Mouse (Mus musculus) liver, embryonic 16.5 days (tissue): ENCODE data around the gene Rab11fip3. TPM values are rescaled to one million over a fixed set of nuclear protein-coding genes. Genes with fewer than 3 reads are reported as not detected.
A peak's percentile ranks its signal among the peaks of the same experiment; 100 is the strongest.
"Not testable (repeated sequence)": the region's sequence is repeated elsewhere in the genome, so short reads cannot be mapped to it uniquely, and the experiment has no call there.

Experiments used
- ATAC-seq: fragments of 200-750 bp; cut with Nextera tagmentation; 2 replicates; pipeline ENCODE4 v1.8.0; 2017; ENCODE audit warnings: low read depth, mild to moderate bottlenecking, moderate number of reproducible peaks, moderate library complexity
- H3K27ac ChIP-seq: fragments of 300-500 bp; sonication (generic); 2 replicates; pipeline ENCODE4 v1.5.1; 2014; ENCODE audit warnings: mild to moderate bottlenecking, low read length
- H3K27me3 ChIP-seq: fragments of 300-500 bp; sonication (generic); 2 replicates; pipeline ENCODE4 v1.6.1; 2014; ENCODE audit warnings: low read depth, low read length, mixed read lengths; ENCODE audit not compliant: control insufficient read depth, insufficient read depth
- H3K36me3 ChIP-seq: fragments of 300-500 bp; sonication (generic); 2 replicates; pipeline ENCODE4 v1.6.1; 2014; ENCODE audit warnings: mild to moderate bottlenecking; ENCODE audit not compliant: control insufficient read depth, insufficient read depth
- H3K4me1 ChIP-seq: fragments of 300-500 bp; sonication (generic); 2 replicates; pipeline ENCODE4 v1.6.1; 2014; ENCODE audit warnings: low read depth, low read length, mixed read lengths; ENCODE audit not compliant: control insufficient read depth
- H3K4me2 ChIP-seq: fragments of 300-500 bp; sonication (generic); 2 replicates; pipeline ENCODE4 v1.6.1; 2014; ENCODE audit warnings: low read depth, low read length, mixed read lengths
- H3K4me3 ChIP-seq: fragments of 300-500 bp; sonication (generic); 2 replicates; pipeline ENCODE4 v1.5.1; 2014; ENCODE audit warnings: low read depth, mild to moderate bottlenecking, low read length
- H3K9ac ChIP-seq: fragments of 300-500 bp; sonication (generic); 2 replicates; pipeline ENCODE4 v1.6.1; 2014; ENCODE audit warnings: low read depth, low read length
- H3K9me3 ChIP-seq: fragments of 300-500 bp; sonication (generic); replicated peaks from 2 replicates; pipeline ENCODE4 v1.6.1; 2016; ENCODE audit warnings: low read length; ENCODE audit not compliant: control insufficient read depth
- WGBS: fragments of 180-500 bp; shearing (Covaris S2); extraction: QIAGEN DNeasy Blood & Tissue Kit; methylation state at CpG from one replicate; pipeline ENCODE4 v1.1.7; 2014; ENCODE audit not compliant: insufficient replicate concordance; 5-methylcytosine and 5-hydroxymethylcytosine counted together
- polyA plus RNA-seq: library from polyadenylated mRNA; unstranded; fragments of >200 nt; fragmentation: Nextera tagmentation; extraction: Ambion mirVana; gene quantifications from 2 replicates; pipeline ENCODE4 v1.2.1, GENCODE M21; 2015

Gene Rab11fip3
- polyA plus RNA-seq, 1 experiment from 2014 or later, result 1.7 TPM

GRCm38 (mm10) chr17:26046253-26046997 is 22.9 kb downstream of the Rab11fip3 start:
- H3K9me3 ChIP-seq, result no peaks in the 10 kb centered on the region
- H3K4me2 ChIP-seq, result no peak overlapping the region
- no peak overlapping the region for H3K9ac ChIP-seq
- WGBS, result 56% methylated on average over 10 of the region's 10 CpGs
- H3K4me1 ChIP-seq, result no peaks in the 10 kb centered on the region
- H3K4me3 ChIP-seq, result no peak overlapping the region
- H3K27me3 ChIP-seq, result no peaks in the 10 kb centered on the region
- H3K27ac ChIP-seq, result no peak overlapping the region
- no peaks in the 10 kb centered on the region for H3K36me3 ChIP-seq
- no peak for ATAC-seq

- peak; percentile 72 for ATAC-seq
- Histone ChIP-seq H3K4me2 (no peak overlapping the region), H3K4me3 (no peak overlapping the region), H3K9ac (no peak overlapping the region), H3K4me1 (no peaks in the 10 kb centered on the region), H3K36me3 (no peaks in the 10 kb centered on the region), H3K9me3 (no peaks in the 10 kb centered on the region), H3K27me3 (no peaks in the 10 kb centered on the region), H3K27ac (no peak overlapping the region)
- 51% methylated on average over 4 of the region's 4 CpGs for WGBS
Measured at GRCm38 (mm10) chr17:26045285-26045684, 24.1 kb downstream of the Rab11fip3 start.

- Histone ChIP-seq H3K4me2 (no peak overlapping the region), H3K9ac (no peak overlapping the region), H3K4me1 (no peaks in the 10 kb centered on the region), H3K36me3 (no peaks in the 10 kb centered on the region), H3K27me3 (no peaks in the 10 kb centered on the region), H3K4me3 (no peak overlapping the region), H3K27ac (no peak overlapping the region), H3K9me3 (no peaks in the 10 kb centered on the region)
- 59% methylated on average over 5 of the region's 5 CpGs for WGBS
- ATAC-seq, result no peak
Measured at GRCm38 (mm10) chr17:26043249-26043636, 26.1 kb downstream of the Rab11fip3 start.

GRCm38 (mm10) chr17:26042599-26043248 is 26.6 kb downstream of the Rab11fip3 start:
- Histone ChIP-seq H3K27me3 (no peaks in the 10 kb centered on the region), H3K4me1 (no peaks in the 10 kb centered on the region), H3K4me2 (no peak overlapping the region), H3K36me3 (no peaks in the 10 kb centered on the region), H3K9ac (no peak overlapping the region), H3K9me3 (no peaks in the 10 kb centered on the region), H3K4me3 (no peak overlapping the region), H3K27ac (no peak overlapping the region)
- WGBS, result 77% methylated on average over 13 of the region's 13 CpGs
- ATAC-seq, result no peak

- no peaks in the 10 kb centered on the region for H3K27me3 ChIP-seq
- WGBS, result 31% methylated on average over 9 of the region's 9 CpGs
- no peak for ATAC-seq
Measured at GRCm38 (mm10) chr17:26041111-26041802, 28.1 kb downstream of the Rab11fip3 start.

GRCm38 (mm10) chr17:26040711-26041110 is 28.6 kb downstream of the Rab11fip3 start:
- not testable (repeated sequence) for H3K27me3 ChIP-seq, H3K9ac ChIP-seq, H3K36me3 ChIP-seq, H3K4me2 ChIP-seq, H3K27ac ChIP-seq, H3K4me3 ChIP-seq, H3K9me3 ChIP-seq, H3K4me1 ChIP-seq, ATAC-seq
- WGBS, result 64% methylated on average over 8 of the region's 8 CpGs

More at GRCm38 (mm10) chr17:26041111-26041802, 28.1 kb downstream of the Rab11fip3 start:
- Histone ChIP-seq H3K4me1 (no peaks in the 10 kb centered on the region), H3K36me3 (no peaks in the 10 kb centered on the region), H3K9ac (no peak overlapping the region), H3K9me3 (no peaks in the 10 kb centered on the region), H3K27ac (no peak overlapping the region), H3K4me2 (no peak overlapping the region), H3K4me3 (no peak overlapping the region)

- no peak for ATAC-seq
- WGBS, result 56% methylated on average over 6 of the region's 6 CpGs
- no peak overlapping the region for H3K4me2 ChIP-seq
- no peaks in the 10 kb centered on the region for H3K36me3 ChIP-seq
- no peak overlapping the region for H3K9ac ChIP-seq
- no peak overlapping the region for H3K4me3 ChIP-seq
- H3K27me3 ChIP-seq, result no peaks in the 10 kb centered on the region
- H3K27ac ChIP-seq, result no peak overlapping the region
- no peaks in the 10 kb centered on the region for H3K9me3 ChIP-seq
- H3K4me1 ChIP-seq, result no peaks in the 10 kb centered on the region
Measured at GRCm38 (mm10) chr17:26032037-26032436, 37.3 kb downstream of the Rab11fip3 start.

- H3K9ac ChIP-seq, result no peak overlapping the region
- no peak overlapping the region for H3K4me3 ChIP-seq
- no peaks in the 10 kb centered on the region for H3K27me3 ChIP-seq
- ATAC-seq, result no peak
- no peaks in the 10 kb centered on the region for H3K4me1 ChIP-seq
- 72% methylated on average over 5 of the region's 5 CpGs for WGBS
- H3K4me2 ChIP-seq, result no peak overlapping the region
- H3K27ac ChIP-seq, result no peak overlapping the region
- H3K36me3 ChIP-seq, result no peaks in the 10 kb centered on the region
- no peaks in the 10 kb centered on the region for H3K9me3 ChIP-seq
Measured at GRCm38 (mm10) chr17:26031583-26031982, 37.8 kb downstream of the Rab11fip3 start.

- ATAC-seq, result no peak
- Histone ChIP-seq H3K4me3 (no peak overlapping the region), H3K4me2 (no peak overlapping the region), H3K4me1 (no peaks in the 10 kb centered on the region), H3K27me3 (no peaks in the 10 kb centered on the region), H3K36me3 (no peaks in the 10 kb centered on the region), H3K9me3 (no peaks in the 10 kb centered on the region), H3K9ac (no peak overlapping the region), H3K27ac (no peak overlapping the region)
- WGBS, result 78% methylated on average over 4 of the region's 4 CpGs
Measured at GRCm38 (mm10) chr17:26028261-26028660, 41.1 kb downstream of the Rab11fip3 start.
